Mouse (Mus musculus) CH12.LX (cell line): ENCODE measurements at regions not wholly inside any gene's neighbourhood (a gene's known extent, or its start where the extent isn't known, plus 50 kb on each side); places are given as distances from the start of the nearest gene placed in this dataset.

Experiments used
- BHLHE40 ChIP-seq: IDR thresholded peaks from 2 replicates; pipeline ENCODE4 v1.6.1; 2011; ENCODE audit warnings: mild to moderate bottlenecking, low read depth, low read length, improper control_type of control experiment
- MAX ChIP-seq: IDR thresholded peaks from 2 replicates; pipeline ENCODE4 v1.6.1; 2011; ENCODE audit warnings: low read length, improper control_type of control experiment
- ZNF384 ChIP-seq: IDR thresholded peaks from 2 replicates; pipeline ENCODE4 v1.6.1; 2012; ENCODE audit warnings: low read depth, low read length, improper control_type of control experiment, inconsistent platforms

DNA sequence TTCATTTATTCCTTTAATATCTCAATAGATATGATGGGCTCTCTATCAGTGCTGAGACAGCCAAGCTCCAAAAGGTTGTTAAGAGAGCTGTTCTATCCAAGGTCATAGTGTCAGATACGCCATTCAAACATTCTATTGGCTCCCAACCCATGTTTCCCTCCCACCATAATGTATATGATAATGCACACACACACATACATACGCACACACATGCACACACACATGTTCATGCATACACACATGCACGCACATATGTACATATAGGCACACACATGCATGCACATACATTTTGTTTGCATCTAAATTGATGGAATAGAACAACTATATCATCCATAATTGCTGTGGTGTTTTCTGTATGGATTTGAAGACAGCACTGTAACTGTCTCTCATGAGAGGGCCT is 60.0 kb upstream of the Myb start:
- TF ChIP-seq ZNF384 (no peak), MAX (no peak), BHLHE40 (no peak)
